Mouse (Mus musculus): Measurements from ENCODE around the gene Cdh6.

Cdh6 gene

DNA sequence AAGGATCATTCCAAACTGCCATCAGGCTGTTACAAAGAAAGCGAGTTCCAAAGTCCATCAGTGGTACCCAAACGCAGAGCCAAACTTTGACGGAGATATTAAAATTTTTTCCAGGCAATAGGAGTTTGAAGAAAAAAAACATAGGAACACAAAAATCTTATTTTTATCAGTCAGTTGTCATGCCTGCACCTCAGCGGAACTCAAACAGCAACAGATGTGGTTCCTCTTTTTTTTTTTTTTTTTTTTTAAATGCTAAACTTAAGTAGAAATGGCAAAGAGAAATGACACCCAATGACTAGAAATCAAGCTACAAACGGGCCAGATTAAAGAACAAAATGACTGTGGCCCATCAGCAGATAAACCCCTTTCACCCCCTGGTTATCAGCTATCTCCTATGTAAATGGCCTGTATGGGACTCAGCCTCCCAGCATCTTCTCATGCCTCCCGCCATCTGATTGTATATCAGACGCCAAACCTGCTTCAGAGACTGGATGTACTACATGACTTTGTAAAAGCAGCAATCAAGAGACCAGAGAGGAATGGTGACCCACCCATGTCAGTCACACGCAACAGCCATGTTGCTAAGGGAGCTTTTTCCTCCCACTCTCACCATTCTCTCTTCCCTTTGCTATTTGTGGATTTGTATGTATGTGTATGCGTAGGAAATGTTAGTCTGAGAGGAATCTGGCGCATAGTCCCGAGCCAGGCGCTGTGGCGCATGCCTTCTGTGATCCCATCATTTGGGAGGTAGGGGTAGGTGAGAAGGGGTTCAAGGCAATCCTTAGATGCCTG lies 8.2 kb downstream of the Cdh6 start:
- no peak for DNase-seq (ENCODE audit: low read depth, low spot score)

DNA sequence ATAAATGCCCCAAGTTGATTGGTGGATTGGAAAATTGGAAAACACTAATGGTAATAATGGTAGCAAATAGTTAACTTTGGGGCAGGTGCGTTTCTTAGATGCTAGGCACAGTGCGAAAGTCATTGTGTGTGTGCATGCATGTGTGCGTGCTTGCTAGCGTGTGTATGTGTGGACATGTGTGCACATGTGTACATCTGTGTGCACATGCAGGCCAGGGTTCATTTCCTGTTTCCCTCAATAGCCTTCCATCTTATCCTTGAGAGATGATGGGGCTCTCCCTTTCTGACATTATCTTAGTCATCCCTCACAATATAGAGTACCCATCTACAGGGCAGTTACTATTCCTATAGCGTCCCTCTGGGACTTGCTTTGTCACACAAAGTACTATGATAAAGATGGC lies 17.7 kb downstream of the Cdh6 start:
- DNase-seq (ENCODE audit: low read depth, low spot score): no peak

DNA sequence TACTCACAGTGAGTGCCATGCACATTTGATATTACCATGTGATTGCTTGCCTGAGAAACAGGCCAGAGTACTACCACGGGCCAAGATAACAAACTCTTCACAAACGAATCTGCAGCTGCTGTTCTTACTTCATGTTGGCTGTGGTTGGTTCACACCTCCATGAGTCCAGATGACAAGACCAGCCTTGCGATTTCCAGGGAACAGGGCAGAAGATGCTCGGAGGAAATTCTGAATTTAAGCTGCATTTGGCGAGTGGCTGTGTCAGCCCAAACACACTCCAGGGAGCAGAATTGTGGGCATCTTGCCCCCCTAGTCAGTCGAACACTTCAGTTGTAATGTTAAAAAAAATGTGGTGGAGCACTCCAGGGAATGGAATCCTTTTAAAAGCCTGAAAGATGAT lies 18.1 kb downstream of the Cdh6 start:
- DNase-seq (ENCODE audit: low read depth, low spot score): no peak

DNA sequence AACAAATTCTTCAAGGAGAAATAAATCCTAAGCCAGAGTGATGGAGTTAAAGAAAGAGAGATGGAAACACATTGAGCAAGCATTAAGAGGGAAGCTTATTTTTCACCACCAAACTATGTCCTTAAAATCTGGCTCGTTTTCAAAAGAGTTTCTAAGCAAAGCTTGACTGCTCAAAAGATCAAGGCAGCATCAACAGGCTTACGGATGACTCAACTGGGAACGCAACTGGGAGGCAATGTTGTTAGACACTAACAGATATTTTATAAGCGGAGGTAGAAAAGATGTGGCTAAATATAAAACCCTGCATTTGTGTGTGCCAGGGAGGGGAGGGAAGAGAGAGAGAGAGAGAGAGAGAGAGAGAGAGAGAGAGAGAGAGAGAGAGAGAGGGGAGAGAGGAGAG lies 31.5 kb downstream of the Cdh6 start:
- no peak for DNase-seq (ENCODE audit: low read depth, low spot score)

DNA sequence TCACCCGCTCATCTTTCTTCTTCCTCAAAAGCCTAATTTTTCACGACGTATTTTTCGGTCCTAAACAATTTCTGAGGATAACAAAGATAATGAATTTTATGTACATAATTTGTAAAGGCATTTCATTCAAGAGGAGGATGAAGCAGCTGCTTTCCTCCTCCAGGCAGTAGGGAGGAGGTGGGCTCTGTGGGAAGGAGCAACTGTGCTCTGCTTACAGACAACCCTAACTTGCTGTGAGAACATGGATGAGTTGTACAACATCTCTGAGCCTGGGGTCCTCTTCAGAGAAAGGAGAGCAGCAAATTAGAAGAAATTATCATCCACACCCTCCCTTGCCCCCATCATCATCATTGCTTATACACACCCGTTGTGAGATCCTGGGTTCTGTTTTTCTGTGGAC lies 33.8 kb downstream of the Cdh6 start:
- no peak for DNase-seq (ENCODE audit: low read depth, low spot score)

DNA sequence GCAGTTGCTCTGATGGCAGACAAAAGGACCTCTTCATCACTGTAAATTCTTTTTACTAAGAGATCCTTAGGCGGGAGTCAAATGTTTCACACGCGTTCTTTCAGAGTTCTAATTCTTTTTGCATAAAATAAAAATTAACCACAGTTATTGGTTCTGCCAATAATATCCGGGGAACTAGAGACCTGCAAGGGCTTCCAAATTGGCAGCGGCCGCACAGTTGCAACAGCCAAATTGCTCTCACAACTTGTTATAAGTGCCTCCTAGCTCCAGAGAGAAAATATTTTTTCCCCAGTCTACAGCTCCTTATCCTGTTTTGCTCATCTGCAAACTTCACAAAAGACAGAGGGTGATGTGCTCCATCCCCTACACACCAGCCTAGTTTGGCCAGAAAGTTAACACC lies 36.3 kb downstream of the Cdh6 start:
- no peak for DNase-seq (ENCODE audit: low read depth, low spot score)

DNA sequence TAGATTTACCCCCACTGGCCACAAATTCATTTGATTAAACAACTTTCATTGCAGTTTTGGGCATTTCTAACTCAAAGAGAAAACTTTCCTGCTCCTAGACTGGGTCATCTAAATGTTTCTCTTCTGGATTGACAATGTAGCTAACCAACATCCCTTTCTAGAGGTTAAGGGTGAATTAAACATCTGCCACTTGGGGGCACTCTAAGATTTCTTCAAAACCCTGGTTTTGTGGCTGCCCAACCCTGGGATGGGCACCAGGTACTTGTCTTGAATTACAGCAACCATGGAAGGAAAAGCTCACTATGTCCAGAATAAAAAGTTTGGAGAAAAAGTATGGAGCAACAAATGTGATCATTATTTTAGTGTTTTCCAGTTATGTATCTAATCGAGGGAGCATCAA lies 39.4 kb downstream of the Cdh6 start:
- DNase-seq (ENCODE audit: low read depth, low spot score): peak; percentile 34

DNA sequence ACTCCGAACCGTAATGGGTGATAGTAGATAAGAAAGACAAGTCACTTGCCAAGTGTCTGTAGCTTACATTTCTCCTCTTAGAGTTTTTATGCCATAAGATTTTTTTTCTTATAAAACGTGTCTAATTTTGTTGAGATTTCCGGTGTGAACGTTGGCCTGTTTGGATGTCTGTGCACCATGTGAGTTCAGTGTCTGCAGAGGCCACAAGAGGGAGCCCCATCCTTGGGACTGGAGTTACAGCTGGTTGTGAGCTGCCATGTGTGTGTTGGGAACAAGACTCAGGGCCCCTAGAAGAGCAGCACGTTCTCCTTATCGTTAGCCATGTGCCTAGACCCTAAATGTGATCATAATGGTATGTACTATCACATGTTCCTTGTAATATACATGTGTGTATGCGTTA lies 40.1 kb downstream of the Cdh6 start:
- no peak for DNase-seq (ENCODE audit: low read depth, low spot score)

DNA sequence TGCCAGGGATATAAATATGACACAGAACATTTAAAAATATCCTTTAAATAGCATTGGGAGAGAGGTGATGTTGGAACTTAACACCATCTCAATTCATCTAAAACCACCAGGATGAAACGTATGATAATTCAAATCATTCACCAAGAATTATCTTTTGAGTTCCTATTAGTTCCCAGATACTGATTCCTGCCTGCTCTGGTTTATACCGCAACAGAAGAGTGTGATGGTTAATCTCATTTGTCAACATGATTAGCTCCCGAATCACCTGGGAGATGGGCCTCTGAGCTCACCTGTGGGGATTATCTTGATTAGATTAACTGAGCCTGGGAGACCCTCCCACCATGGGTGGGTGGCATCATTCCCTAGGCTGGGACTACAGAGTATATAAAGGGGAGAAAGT lies 41.0 kb downstream of the Cdh6 start:
- DNase-seq (ENCODE audit: low read depth, low spot score): no peak

DNA sequence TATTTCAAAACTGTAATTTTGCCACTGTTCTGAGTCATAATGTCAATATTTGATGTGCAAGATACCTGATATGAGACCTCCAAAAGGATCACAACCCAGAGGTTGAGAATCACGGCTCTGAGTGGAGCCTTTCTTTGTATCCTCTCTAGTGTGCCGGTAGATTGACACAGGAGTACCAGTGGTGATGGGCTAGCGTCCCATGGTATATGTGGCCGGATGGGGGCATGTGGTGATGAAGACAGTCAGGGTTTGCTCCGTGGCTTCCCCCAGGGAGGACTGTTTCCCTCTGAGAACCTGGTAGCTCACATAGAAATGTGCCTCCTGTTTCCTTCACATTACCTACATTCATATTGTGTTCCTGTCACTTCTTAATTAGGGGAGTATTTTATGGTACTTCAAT lies 43.2 kb downstream of the Cdh6 start:
- no peak for DNase-seq (ENCODE audit: low read depth, low spot score)

DNA sequence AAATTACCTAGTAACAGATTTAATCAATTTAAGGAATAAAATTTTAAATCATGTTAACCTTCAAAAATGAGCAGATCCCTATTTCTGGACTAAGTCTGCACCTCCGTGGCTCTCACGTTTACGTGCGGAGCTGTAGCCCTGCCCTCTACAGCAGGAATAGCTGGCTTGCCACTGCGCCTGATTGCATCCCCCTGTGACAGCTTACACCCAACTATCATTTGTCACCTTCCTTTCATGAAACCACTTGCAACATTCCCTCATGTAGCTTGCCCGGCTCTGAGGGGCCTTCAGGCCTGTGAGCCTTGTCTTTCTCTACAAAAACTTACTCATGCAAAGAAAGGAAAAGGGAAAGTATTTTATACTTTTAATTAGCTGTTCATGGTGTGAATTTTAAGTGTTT lies 73.1 kb downstream of the Cdh6 start:
- no peak for DNase-seq (ENCODE audit: low read depth, low spot score)

DNA sequence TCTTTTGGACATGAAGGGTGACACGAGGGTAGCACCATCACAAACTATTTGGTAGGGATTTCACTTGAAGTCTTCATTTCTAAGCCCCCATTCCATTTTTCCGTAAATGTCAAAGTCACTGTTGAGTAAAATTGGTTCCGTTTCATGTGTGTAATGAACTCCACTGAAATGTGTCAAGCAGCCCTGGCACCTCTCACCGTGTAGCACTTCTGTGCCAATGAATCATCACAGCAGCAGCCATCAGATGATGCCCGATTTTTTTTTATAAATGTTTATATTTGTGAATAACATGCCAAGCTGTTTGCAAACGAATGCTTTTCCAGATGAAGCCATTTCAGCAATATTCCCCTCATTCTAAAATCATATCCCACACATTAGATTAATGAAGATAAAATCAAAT lies 75.6 kb downstream of the Cdh6 start:
- DNase-seq (ENCODE audit: low read depth, low spot score): no peak

DNA sequence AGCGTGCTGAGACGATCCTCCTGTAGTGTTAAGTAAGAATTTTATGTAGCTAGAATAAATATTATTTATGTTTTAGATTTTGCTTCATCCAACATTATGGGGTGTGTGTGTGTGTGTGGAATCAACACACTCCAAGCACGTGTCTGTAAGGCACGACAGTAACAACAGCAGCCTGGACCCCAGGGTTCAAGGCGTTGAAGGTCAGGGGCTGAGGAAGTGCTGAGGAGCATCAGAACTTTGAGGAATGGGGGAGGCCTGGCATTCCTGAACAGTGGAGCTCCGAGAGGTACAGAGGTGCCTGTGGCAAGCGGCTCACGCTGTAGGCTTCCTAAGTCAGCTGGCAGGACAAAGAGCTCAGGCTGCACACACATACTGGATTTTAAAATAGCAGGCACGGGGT lies 78.1 kb downstream of the Cdh6 start:
- DNase-seq (ENCODE audit: low read depth, low spot score): no peak

DNA sequence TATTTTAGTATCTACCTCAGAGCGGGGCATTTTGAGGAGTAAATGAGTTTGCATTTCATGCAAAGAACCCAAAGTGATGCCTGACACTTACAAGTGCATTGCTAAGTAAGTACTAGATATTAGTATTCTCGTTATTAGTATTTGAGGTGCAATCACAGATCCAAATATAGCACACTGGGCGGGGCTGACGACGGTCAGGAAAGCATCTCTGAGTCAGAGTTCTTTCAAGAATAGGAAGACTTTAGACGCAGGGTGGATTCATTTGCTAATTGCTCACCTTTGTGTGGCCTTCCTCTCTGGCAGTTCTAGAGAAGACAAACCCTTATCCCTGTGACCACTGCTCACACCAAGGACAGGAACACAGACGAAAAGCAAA lies 78.6 kb downstream of the Cdh6 start:
- no peak for DNase-seq (ENCODE audit: low read depth, low spot score)

DNA sequence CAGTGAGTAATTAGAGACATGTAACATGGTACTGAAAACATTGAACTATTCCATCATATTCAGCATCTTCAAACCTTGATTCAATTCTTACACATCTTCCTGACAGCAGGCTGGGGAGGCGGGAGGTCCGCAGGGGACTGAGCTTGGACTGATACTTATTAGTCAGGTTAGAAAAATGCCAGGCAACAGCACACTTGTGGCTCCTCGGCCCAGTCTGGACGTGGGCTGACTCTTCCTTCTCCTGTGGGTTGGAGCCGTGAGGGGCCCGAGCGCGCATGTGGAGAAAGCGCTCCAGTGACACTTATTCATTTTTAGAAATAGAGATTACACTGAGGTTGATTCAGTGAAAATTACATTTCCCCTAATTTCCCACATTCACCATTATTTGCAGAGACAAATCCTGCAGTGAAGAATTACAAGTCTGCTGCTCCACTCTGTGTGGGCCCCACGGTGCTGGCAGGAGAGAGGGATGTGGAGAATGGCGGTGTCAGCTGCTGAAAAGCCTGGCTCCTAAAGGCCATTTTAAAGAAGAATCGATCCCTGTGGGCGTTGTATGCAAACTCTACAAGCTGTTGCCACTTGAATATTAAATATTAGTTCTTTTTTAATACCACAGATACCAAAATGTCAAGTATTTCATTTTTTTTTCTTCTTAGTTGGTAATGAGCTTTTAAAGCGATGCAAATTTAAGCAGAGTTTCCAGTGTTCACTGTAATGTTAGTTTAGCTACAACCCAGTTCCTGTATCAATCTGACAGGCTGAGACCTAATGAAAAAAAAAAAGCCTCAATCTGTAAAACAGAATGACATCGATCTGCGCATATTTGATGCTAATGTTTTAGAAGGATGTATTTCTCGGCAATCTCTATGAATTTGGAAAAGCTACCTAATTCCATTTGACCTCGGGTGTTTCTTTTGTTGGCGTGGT lies 79.3 kb downstream of the Cdh6 start:
- no peak for DNase-seq (ENCODE audit: low read depth, low spot score)

DNA sequence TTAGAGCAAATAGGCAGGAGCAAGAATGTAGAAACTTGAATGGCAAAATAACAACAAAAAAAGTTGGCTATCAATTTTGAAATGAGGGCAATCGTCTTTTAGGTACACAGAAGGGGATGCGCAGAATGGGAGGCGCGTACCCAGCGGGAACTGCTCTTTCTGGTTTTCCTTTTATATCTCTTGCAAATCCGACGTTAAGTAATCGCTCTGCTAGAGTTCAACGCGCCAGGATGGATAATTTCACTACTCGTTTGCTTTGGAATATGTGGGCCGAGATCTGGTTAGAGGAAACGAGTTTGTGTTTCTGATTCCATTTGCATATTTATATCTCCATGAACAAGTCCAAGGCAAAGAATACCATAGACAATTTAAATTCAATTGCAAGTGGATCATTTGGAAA lies 81.4 kb downstream of the Cdh6 start:
- no peak for DNase-seq (ENCODE audit: low read depth, low spot score)

DNA sequence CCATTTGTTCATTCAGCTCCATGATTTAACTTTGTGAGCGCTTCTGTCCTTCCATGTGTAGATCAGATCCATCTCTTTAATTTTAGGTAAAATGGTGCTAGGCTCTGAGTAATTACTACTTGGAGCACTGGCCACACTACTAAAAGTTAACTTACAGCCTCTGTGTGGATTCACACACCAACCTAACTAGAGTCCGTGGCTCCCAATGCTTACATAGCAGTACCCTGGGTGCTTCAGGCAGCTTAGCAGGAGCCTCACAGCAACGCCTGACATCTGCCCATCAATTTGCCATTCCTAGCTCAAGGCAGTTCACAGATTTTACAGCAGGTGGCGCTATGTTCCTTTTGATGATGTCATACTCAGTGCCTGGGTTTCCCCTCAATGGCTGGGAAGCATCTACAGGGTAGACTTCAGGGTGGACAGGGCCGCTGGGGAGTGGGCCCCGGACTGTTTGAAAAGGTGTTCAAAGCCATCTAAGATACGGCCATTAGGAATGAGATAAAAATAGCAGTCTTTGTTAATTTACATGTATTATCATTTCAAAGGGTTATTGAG lies 84.9 kb downstream of the Cdh6 start:
- peak; percentile 73 for DNase-seq (ENCODE audit: low read depth, low spot score)

DNA sequence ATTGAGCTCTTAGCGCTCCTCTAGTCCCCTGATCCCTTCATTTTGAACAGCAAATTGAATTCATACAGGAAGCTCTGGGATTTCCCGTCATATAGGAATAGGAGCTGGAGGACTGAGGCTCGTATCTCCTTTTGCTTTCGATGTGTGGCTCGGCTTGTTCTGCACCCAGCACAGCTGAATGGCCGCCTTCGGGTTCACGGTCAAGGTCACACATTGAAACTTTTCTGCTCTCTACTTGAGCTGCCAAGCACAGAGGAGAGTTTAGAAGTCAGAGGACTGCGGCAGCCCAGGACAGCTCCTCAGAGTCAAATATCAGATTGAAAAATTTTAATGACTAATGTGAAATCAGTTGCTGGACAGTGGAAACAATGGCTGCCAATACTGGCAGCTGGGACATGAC lies 88.7 kb downstream of the Cdh6 start:
- no peak for DNase-seq (ENCODE audit: low read depth, low spot score)

DNA sequence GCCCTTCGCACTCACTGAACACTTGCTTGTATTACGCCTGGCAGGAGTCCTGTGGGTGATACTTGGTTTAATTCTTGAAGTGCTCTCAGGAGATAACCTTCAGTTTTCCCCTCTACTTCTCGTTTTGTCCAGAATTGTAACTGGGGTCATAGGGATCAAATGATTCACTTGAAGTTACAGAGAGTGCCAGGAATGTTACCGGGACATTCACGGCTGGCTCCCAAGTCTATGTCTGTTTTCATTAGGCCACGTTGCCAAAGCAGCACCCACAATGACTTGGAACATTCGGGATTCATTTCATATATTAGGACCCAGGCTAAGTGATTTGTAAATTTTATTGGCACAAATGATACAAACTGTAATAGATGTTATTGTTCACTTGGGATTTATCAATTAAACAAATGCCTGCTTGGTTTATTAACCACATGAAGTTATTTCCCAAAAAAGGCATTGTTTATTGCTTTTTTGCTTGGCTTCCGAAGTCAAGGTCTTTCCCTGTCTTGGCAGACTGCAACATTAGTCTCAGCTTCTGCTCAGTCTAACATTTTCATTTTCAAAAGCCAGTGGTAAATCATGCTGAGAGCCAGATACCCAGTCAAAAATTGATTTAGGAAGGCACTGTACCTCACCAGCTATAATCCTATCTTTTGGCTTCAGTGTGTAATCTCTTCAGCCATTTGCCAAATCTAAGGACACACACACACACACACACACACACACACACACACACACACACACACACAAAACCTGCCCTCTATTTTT lies 96.4 kb downstream of the Cdh6 start:
- no peak for DNase-seq (ENCODE audit: low read depth, low spot score)

DNA sequence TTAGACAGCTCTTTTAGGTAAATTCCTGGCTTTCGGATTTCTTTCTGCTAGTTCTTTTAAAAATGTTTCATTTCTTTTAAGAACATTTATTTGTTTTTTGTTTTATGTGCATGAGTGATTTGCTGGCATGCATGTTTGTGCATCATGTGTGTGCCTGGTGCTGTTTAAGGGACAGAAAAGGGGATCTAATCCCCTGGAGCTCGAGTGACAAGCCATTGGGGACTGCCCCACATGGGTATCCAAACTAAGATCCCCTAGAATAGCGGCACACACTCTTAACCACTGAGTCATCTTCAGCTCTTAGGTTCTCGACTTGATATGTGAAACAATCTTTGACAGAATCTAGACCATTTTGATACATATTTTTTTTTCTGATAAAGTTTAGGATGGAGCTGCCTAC lies 99.4 kb downstream of the Cdh6 start:
- no peak for DNase-seq (ENCODE audit: low read depth, low spot score)

DNA sequence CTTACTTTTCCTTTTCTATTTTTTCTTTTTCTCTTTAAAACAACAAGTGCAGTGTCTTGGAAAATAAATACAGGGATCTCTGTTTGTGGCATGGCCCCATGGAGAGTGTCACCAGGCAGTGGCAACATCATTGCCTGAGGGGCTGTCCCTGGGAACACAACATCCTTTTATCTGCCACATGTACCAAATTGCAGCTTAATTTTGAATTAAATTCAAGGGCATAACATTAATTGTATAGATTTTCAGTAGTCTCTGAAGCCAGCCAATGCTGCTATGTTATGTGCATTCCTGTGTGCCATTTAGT lies 105.3 kb downstream of the Cdh6 start:
- no peak for DNase-seq (ENCODE audit: low read depth, low spot score)

Data from mesoderm, embryonic 11.5 days (tissue).